Mouse (Mus musculus) granulocyte monocyte progenitor cell, adult 5-6 weeks (primary cell): Measurements from ENCODE around the gene Rtkn2. TPM values are rescaled to one million over a fixed set of nuclear protein-coding genes. Genes with fewer than 3 reads are reported as not detected.

Experiments used
- ATAC-seq: replicated peaks from 2 replicates; pipeline ENCODE4 v1.8.0; 2016; ENCODE audit warnings: mild to moderate bottlenecking, moderate TSS enrichment, inconsistent platforms; ENCODE audit not compliant: poor library complexity, severe bottlenecking
- total RNA-seq, 2 experiments: library from RNA; stranded (forward) in 1 of 2; stranded (reverse) in 1 of 2; fragments of 200-712, 200-1000 nt in 1 of 2; fragments of >200 nt in 1 of 2; fragmentation: Nextera tagmentation in 1 of 2; gene quantifications; 2 replicates each; pipeline ENCODE4 v1.2.3; 2014 to 2017

Gene Rtkn2
- 1.9 and 6.6 TPM in 2 replicates for total RNA-seq (2014; fragmentation: Nextera tagmentation)
- total RNA-seq (2017), result 9.6 and 9.8 TPM in 2 replicates

GRCm38 (mm10) chr10:67979401-67980157, at the start of gene Rtkn2:
Rtkn2 (plus strand) TSS chr10:67979570.
- peak; percentile 94 for ATAC-seq

GRCm38 (mm10) chr10:67931328-67931727, 48.0 kb upstream of the Rtkn2 start:
- ATAC-seq, result no peak

GRCm38 (mm10) chr10:67932780-67933179, 46.6 kb upstream of the Rtkn2 start:
- ATAC-seq, result no peak

GRCm38 (mm10) chr10:67936944-67937343, 42.4 kb upstream of the Rtkn2 start:
- ATAC-seq, result no peak

GRCm38 (mm10) chr10:67937775-67938174, 41.6 kb upstream of the Rtkn2 start:
- no peak for ATAC-seq

GRCm38 (mm10) chr10:67939546-67939945, 39.8 kb upstream of the Rtkn2 start:
- ATAC-seq, result no peak

- ATAC-seq, result peak; percentile 100
Measured at GRCm38 (mm10) chr10:67943513-67943912, 35.9 kb upstream of the Rtkn2 start.

GRCm38 (mm10) chr10:67950059-67950748, 29.2 kb upstream of the Rtkn2 start:
- peak; percentile 52; the same call in 1 of the 2 replicates for ATAC-seq

GRCm38 (mm10) chr10:67951690-67952089, 27.7 kb upstream of the Rtkn2 start:
- ATAC-seq, result no peak

- no peak for ATAC-seq
Measured at GRCm38 (mm10) chr10:67955982-67956381, 23.4 kb upstream of the Rtkn2 start.

- ATAC-seq, result peak; percentile 98
Measured at GRCm38 (mm10) chr10:67959982-67960381, 19.4 kb upstream of the Rtkn2 start.

GRCm38 (mm10) chr10:67962496-67962895, 16.9 kb upstream of the Rtkn2 start:
- ATAC-seq, result no peak

- ATAC-seq, result no peak
Measured at GRCm38 (mm10) chr10:67964060-67964459, 15.3 kb upstream of the Rtkn2 start.

GRCm38 (mm10) chr10:67965251-67965986, 14.0 kb upstream of the Rtkn2 start:
- 0 out of 2 replicates have a peak, but pooled peaks have one; percentile 13 for ATAC-seq

- ATAC-seq, result peak; percentile 93
Measured at GRCm38 (mm10) chr10:67966102-67966501, 13.3 kb upstream of the Rtkn2 start.

- ATAC-seq, result no peak
Measured at GRCm38 (mm10) chr10:67966983-67967382, 12.4 kb upstream of the Rtkn2 start.

GRCm38 (mm10) chr10:67971166-67971796, 8.1 kb upstream of the Rtkn2 start:
- no peak for ATAC-seq

- ATAC-seq, result no peak
Measured at GRCm38 (mm10) chr10:67977271-67977670, 2.1 kb upstream of the Rtkn2 start.

- ATAC-seq, result no peak
Measured at GRCm38 (mm10) chr10:67983776-67984175, 4.4 kb downstream of the Rtkn2 start.

GRCm38 (mm10) chr10:67984271-67984943, 5.0 kb downstream of the Rtkn2 start:
- ATAC-seq, result peak; percentile 86
